Mouse (Mus musculus) myocyte (in vitro differentiated cells): ENCODE results near the gene Zfp131. TPM values are rescaled to one million over a fixed set of nuclear protein-coding genes. Genes with fewer than 3 reads are reported as not detected.

Source experiments
- H3K27me3 ChIP-seq: one replicate; pipeline ENCODE4 v1.6.1; 2011; ENCODE audit not compliant: control insufficient read depth, insufficient read depth, insufficient read length
- H3K36me3 ChIP-seq: one replicate; pipeline ENCODE4 v1.6.1; 2011; ENCODE audit not compliant: control insufficient read depth, insufficient read depth
- H3K4me2 ChIP-seq: one replicate; pipeline ENCODE4 v1.6.1; 2011; ENCODE audit warnings: low read depth, control low read depth
- H3K4me3 ChIP-seq: one replicate; pipeline ENCODE4 v1.5.1; 2011; ENCODE audit warnings: mild to moderate bottlenecking, control low read depth, moderate library complexity
- H3K79me2 ChIP-seq: one replicate; pipeline ENCODE4 v1.6.1; 2011; ENCODE audit not compliant: control insufficient read depth, insufficient read depth
- H3ac ChIP-seq: one replicate; pipeline ENCODE4 v1.6.1; 2011; ENCODE audit not compliant: control insufficient read depth, insufficient read length
- CEBPB ChIP-seq: IDR thresholded peaks from 2 replicates; pipeline ENCODE4 v1.6.1; 2011; ENCODE audit warnings: mild to moderate bottlenecking, moderate library complexity; ENCODE audit not compliant: poor library complexity, insufficient read depth, severe bottlenecking
- E2F4 ChIP-seq: IDR thresholded peaks from one replicate; pipeline ENCODE4 v1.6.1; 2011; ENCODE audit warnings: mild to moderate bottlenecking, control low read depth, moderate library complexity; ENCODE audit not compliant: insufficient read depth
- MAX ChIP-seq: IDR thresholded peaks from one replicate; pipeline ENCODE4 v1.6.1; 2011; ENCODE audit warnings: low read depth, mild to moderate bottlenecking, control low read depth
- MYOD1 ChIP-seq, 3 experiments: IDR thresholded peaks; one replicate each; pipeline ENCODE4 v1.6.1; 2011; ENCODE audit warnings: control low read depth in 2 of 3, low read depth in 2 of 3, mild to moderate bottlenecking in 2 of 3, moderate library complexity in 1 of 3; ENCODE audit not compliant: insufficient read length in 2 of 3, control insufficient read depth in 1 of 3
- MYOG ChIP-seq, 3 experiments: IDR thresholded peaks; one replicate each; pipeline ENCODE4 v1.6.1; 2011; ENCODE audit warnings: control low read depth in 2 of 3, low read depth in 2 of 3, mild to moderate bottlenecking in 2 of 3; ENCODE audit not compliant: insufficient read length in 2 of 3, control insufficient read depth in 1 of 3, insufficient read depth in 1 of 3
- POLR2A ChIP-seq: IDR thresholded peaks from one replicate; pipeline ENCODE4 v1.6.1; 2011; ENCODE audit warnings: low read depth, mild to moderate bottlenecking, control low read depth, moderate library complexity; ENCODE audit not compliant: insufficient read length
- POLR2AphosphoS2 ChIP-seq: IDR thresholded peaks from one replicate; pipeline ENCODE4 v1.6.1; 2011; ENCODE audit warnings: low read depth, control low read depth; ENCODE audit not compliant: insufficient read length
- REST ChIP-seq: IDR thresholded peaks from one replicate; pipeline ENCODE4 v1.6.1; 2011; ENCODE audit warnings: mild to moderate bottlenecking, control low read depth, moderate library complexity; ENCODE audit not compliant: insufficient read depth, insufficient read length
- SRF ChIP-seq: IDR thresholded peaks from one replicate; pipeline ENCODE4 v1.6.1; 2011; ENCODE audit warnings: low read depth; ENCODE audit not compliant: control insufficient read depth, insufficient read length
- TCF12 ChIP-seq: IDR thresholded peaks from one replicate; pipeline ENCODE4 v1.6.1; 2011; ENCODE audit warnings: mild to moderate bottlenecking, control low read depth; ENCODE audit not compliant: poor library complexity, insufficient read depth, severe bottlenecking
- TCF3 ChIP-seq: IDR thresholded peaks from one replicate; pipeline ENCODE4 v1.6.1; 2011; ENCODE audit warnings: low read depth, control low read depth; ENCODE audit not compliant: insufficient read length
- USF1 ChIP-seq: IDR thresholded peaks from one replicate; pipeline ENCODE4 v1.6.1; 2011; ENCODE audit warnings: low read depth, mild to moderate bottlenecking, control low read depth, moderate library complexity
- polyA plus RNA-seq: library from polyadenylated mRNA; unstranded; fragments of >200 nt; fragmentation: generic; extraction: Trizol; gene quantifications from one replicate; pipeline ENCODE4 v1.2.1, GENCODE M21; 2012; ENCODE audit warnings: missing spikeins

Zfp131 gene
- polyA plus RNA-seq, 1 experiment = 9.1 TPM

DNA sequence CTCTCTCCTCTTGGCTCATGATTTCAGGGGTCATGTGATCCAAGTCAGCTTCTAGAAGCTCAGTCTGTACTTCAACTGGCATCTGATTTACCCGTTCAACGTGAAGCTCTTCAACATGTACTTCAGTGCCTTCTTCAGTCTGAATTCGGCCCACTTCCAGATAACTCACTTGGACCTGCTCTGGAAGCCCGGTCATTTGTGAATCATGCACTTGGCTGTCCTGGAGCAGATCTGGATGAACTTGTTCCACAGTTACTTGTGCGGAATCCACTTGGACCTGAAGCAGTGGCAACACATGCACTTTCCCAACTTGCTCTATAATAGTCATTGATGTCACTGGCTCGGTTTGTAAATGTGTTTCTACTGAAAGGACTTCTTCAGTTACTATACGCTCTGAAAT lies 24.2 kb downstream of the Zfp131 start:
- Histone ChIP-seq H3K36me3 (peaks cover 54% of the 10 kb centered on the region), H3K27me3 (no peaks in the 10 kb centered on the region), H3ac (no peak overlapping the region), H3K4me2 (no peak overlapping the region), H3K79me2 (peaks cover 18% of the 10 kb centered on the region), H3K4me3 (no peak overlapping the region)
- TF ChIP-seq POLR2A (no peak), E2F4 (no peak), MYOD1 (IDR thresholded peaks at IDR 0.05; ENCODE audit: control insufficient read depth in 1 of 3, insufficient read length in 2 of 3, low read depth in 2 of 3) (no peak), MAX (no peak), CEBPB (no peak), SRF (no peak), TCF3 (no peak), TCF12 (no peak), MYOG (IDR thresholded peaks at IDR 0.05; ENCODE audit: control insufficient read depth in 1 of 3, insufficient read depth in 1 of 3, insufficient read length in 2 of 3, low read depth in 2 of 3) (no peak), POLR2AphosphoS2 (no peak), USF1 (no peak), REST (no peak)

DNA sequence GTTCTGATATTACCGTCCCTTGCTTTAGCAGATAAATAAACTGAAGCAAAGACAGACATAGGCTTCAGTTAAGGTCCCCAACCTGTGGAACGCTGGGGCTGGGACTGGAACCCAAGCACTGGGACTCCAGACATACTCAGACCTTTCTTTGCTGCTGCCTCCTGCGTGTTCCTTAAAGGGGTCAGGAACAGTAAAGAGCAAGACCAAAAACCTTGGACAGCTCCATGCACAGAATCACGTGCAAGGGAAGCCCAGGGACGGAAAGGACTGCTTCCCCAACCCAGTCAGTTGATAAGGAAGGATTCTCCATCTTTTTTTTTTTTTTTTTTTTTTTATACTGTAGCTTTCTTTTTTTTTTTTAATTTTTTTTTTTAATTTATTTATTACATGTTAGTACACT lies 33.9 kb downstream of the Zfp131 start:
- Histone ChIP-seq H3K27me3 (no peaks in the 10 kb centered on the region), H3K79me2 (no peaks in the 10 kb centered on the region), H3K36me3 (peaks cover 16% of the 10 kb centered on the region), H3K4me3 (no peak overlapping the region), H3K4me2 (no peak overlapping the region), H3ac (no peak overlapping the region)
- TF ChIP-seq SRF (no peak), POLR2AphosphoS2 (no peak), MYOG (IDR thresholded peaks at IDR 0.05; ENCODE audit: control insufficient read depth in 1 of 3, insufficient read depth in 1 of 3, insufficient read length in 2 of 3, low read depth in 2 of 3) (no peak), MAX (no peak), TCF3 (no peak), POLR2A (no peak), USF1 (no peak), E2F4 (no peak), REST (no peak), TCF12 (no peak), MYOD1 (IDR thresholded peaks at IDR 0.05; ENCODE audit: control insufficient read depth in 1 of 3, insufficient read length in 2 of 3, low read depth in 2 of 3) (no peak), CEBPB (no peak)

DNA sequence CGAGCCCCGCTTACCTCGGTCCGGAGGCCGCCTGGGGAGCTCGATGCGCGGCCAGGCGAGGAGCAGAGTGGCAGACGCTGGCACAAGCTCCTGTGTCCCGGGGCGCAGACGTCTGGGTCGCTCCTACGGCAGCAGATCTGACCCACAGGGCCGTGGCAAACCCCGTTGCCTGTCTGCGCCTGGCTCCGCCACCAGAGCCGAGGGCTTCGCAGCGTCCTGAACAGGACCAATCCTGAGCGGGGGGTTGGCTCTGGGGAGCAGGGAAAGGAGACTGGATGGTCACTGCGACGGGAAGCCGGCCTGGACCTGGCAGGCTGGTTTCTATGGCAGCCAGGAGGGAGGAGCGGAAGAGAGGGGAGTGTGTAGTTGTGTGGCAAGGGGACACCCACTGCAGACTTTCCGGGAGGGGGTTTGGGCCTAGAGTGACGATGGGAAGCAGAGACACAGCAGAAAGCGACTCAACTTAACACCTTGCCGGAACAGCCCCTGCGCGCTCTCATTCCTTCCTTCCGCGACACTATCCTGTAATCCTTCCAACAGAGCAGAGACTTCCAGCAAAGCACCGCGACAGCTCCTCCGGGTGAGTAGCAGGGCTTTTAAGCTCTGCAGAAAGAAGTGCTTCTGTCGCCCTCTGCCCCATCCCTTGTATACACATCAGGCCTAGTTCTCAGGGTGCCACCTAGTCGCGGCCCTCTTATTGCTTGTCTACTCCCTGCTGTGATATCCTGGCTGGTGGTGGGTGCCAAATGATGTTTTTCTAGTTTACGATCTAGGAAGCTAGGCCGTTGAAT lies 34.8 kb downstream of the Zfp131 start, which contains the start of gene Nim1k:
Nim1k (minus strand) TSS at position 202 of the 791 bp plus-strand sequence.
- Histone ChIP-seq H3ac (no peak within 1 kb of the TSS), H3K79me2 (no peaks in the 10 kb centered on the region), H3K4me2 (no peak within 1 kb of the TSS), H3K27me3 (no peaks in the 10 kb centered on the region), H3K4me3 (no peak within 1 kb of the TSS), H3K36me3 (peaks cover 6% of the 10 kb centered on the region)
- no peak for TF ChIP-seq SRF
- TF ChIP-seq MYOG (IDR thresholded peaks at IDR 0.05; ENCODE audit: control insufficient read depth in 1 of 3, insufficient read depth in 1 of 3, insufficient read length in 2 of 3, low read depth in 2 of 3) = no peak
- no peak for TF ChIP-seq POLR2A
- TF ChIP-seq USF1 = no peak
- no peak for TF ChIP-seq E2F4
- TF ChIP-seq MYOD1 (IDR thresholded peaks at IDR 0.05; ENCODE audit: control insufficient read depth in 1 of 3, insufficient read length in 2 of 3, low read depth in 2 of 3) = no peak
- TF ChIP-seq CEBPB = no peak
- TF ChIP-seq MAX = no peak
- no peak for TF ChIP-seq POLR2AphosphoS2
- no peak for TF ChIP-seq TCF3
- TF ChIP-seq REST = no peak
- no peak for TF ChIP-seq TCF12

DNA sequence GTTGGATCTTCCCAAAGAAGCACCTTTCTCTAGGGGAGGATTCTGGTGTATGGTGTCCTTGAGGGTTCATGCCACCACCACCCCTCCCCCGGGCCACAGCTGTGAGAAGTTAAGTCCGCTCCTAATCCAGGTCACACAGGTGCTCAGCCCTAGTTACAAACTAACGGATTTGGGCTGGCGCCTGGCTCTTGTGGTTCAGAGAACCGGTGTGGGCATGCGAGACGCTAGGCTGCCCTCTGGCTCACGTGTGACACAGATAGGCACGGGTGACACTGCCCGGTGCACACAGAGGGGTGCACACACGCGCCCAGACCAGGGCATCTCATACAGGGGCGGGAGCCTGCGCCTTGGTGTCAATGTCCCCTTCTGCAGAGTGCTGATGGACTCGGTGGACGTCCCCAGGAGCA lies 35.5 kb downstream of the Zfp131 start:
- no peak for TF ChIP-seq MYOG (IDR thresholded peaks at IDR 0.05; ENCODE audit: control insufficient read depth in 1 of 3, insufficient read depth in 1 of 3, insufficient read length in 2 of 3, low read depth in 2 of 3)
- TF ChIP-seq REST = no peak
- TF ChIP-seq CEBPB = no peak
- TF ChIP-seq MAX = no peak
- no peak for TF ChIP-seq TCF3
- no peak for TF ChIP-seq MYOD1 (IDR thresholded peaks at IDR 0.05; ENCODE audit: control insufficient read depth in 1 of 3, insufficient read length in 2 of 3, low read depth in 2 of 3)
- TF ChIP-seq POLR2A = no peak
- TF ChIP-seq USF1 = no peak
- no peak for TF ChIP-seq E2F4
- no peak for TF ChIP-seq TCF12

More for the DNA sequence above, 35.5 kb downstream of the Zfp131 start:
- H3K27me3 ChIP-seq = no peaks in the 10 kb centered on the region
- no peaks in the 10 kb centered on the region for H3K79me2 ChIP-seq
- H3K36me3 ChIP-seq = peaks cover under 1% of the 10 kb centered on the region
- H3ac ChIP-seq = no peak overlapping the region
- H3K4me2 ChIP-seq = no peak overlapping the region
- H3K4me3 ChIP-seq = no peak overlapping the region
